ENCODE assay signal across 33 mouse cellular contexts in genomic region chr4:155593780-155594179, GRCm38 (mm10). TPM values are rescaled to one million over a fixed set of nuclear protein-coding genes. Genes with fewer than 3 reads are reported as not detected.
DNase-seq lines count a peak whose midpoint lies in the region; ATAC-seq and TF ChIP-seq lines count a peak whose summit lies in the region.
"Had no signal": no experiment of that assay in that cellular context is flagged by ENCODE, and none has a peak within 500 bp of the region (broad histone marks: within the 10 kb centered on the region; RNA-seq: fewer than 3 reads in every experiment).

No protein-coding gene starts in this region.

- TF ChIP-seq POLR2A in lung, adult 2 months (IDR thresholded peaks at IDR 0.05; ENCODE audit: borderline replicate concordance, extremely low read depth, low read depth, low read length), result no peak

- no peak for ATAC-seq in lung, postnatal 0 days
- ATAC-seq in granulocyte monocyte progenitor cell, adult 5-6 weeks (replicated peaks; ENCODE audit: poor library complexity, severe bottlenecking), result peak; percentile 52
- ATAC-seq: CD4-positive, CD25-positive, alpha-beta regulatory T cell, adult 4 months; forebrain, embryonic 14.5 days; forebrain, postnatal 0 days; hindbrain, embryonic 16.5 days had no signal

- TF ChIP-seq EP300 in lung, postnatal 0 days (IDR thresholded peaks at IDR 0.05), result no peak

- H3K4me3 ChIP-seq in lung, postnatal 0 days (ENCODE audit: low read depth, low read length), result no peak overlapping the region
- H3K4me3 ChIP-seq in lung, adult 2 months (replicated peaks; ENCODE audit: extremely low read depth, low read depth, low read length), result no peak overlapping the region
- H3K4me3 ChIP-seq: embryonic facial prominence, embryonic 12.5 days; embryonic facial prominence, embryonic 15.5 days; gastrocnemius, adult 2 months; heart, embryonic 12.5 days; heart, embryonic 15.5 days; hindbrain, embryonic 10.5 days; hindbrain, embryonic 13.5 days had no signal

- H3K4me2 ChIP-seq in lung, postnatal 0 days (replicated peaks; ENCODE audit: low read depth, low read length), result no peak overlapping the region
- H3K4me2 ChIP-seq: embryonic facial prominence, embryonic 12.5 days; embryonic facial prominence, embryonic 15.5 days; heart, embryonic 12.5 days; heart, embryonic 15.5 days; hindbrain, embryonic 13.5 days had no signal

- peak; percentile 54 for DNase-seq in adrenal gland, postnatal 14 days
- no peak for DNase-seq in adrenal gland, adult 18-20 months (ENCODE audit: low spot score in 2 of 2)
- peak; percentile 25 for DNase-seq in lung, postnatal 0 days (ENCODE audit: low spot score)
- no peak for DNase-seq in lung, adult 2 months
- DNase-seq in lung, postnatal 36 days, result peak; percentile 54
- DNase-seq in ovary, adult 18-20 months (ENCODE audit: low spot score), result no peak
- DNase-seq: adrenal gland, adult 8-10 months; cerebellum, adult 11-12 months; cerebellum, adult 8-10 months; cerebellum, postnatal 25 days; forebrain, postnatal 0 days; gastrocnemius, adult 2 months; gastrocnemius, postnatal 14 days; heart, adult 18-20 months; heart, postnatal 10 days; heart, postnatal 36 days had no signal

- H3K9me3 ChIP-seq in lung, postnatal 0 days (ENCODE audit: low read length), result no peaks in the 10 kb centered on the region
- H3K9me3 ChIP-seq: embryonic facial prominence, embryonic 12.5 days; embryonic facial prominence, embryonic 15.5 days; heart, embryonic 12.5 days; heart, embryonic 15.5 days; hindbrain, embryonic 10.5 days; hindbrain, embryonic 13.5 days had no signal

- peaks cover 3% of the 10 kb centered on the region; the same call in 1 of the 2 replicates for H3K36me3 ChIP-seq in lung, postnatal 0 days (ENCODE audit: insufficient read depth, low read length)

- no peak overlapping the region for H3K9ac ChIP-seq in lung, postnatal 0 days (replicated peaks; ENCODE audit: low read depth)
- H3K9ac ChIP-seq: embryonic facial prominence, embryonic 12.5 days; embryonic facial prominence, embryonic 15.5 days; forebrain, postnatal 0 days; heart, embryonic 12.5 days; heart, embryonic 15.5 days; hindbrain, embryonic 13.5 days had no signal

- no peaks in the 10 kb centered on the region for H3K4me1 ChIP-seq in lung, postnatal 0 days (ENCODE audit: insufficient read depth, low read depth, low read length)
- no peaks in the 10 kb centered on the region for H3K4me1 ChIP-seq in lung, adult 2 months (ENCODE audit: control insufficient read depth, insufficient read depth, low read length)
- H3K4me1 ChIP-seq: embryonic facial prominence, embryonic 12.5 days; embryonic facial prominence, embryonic 15.5 days; heart, embryonic 12.5 days; heart, embryonic 15.5 days; hindbrain, embryonic 13.5 days had no signal

- no peaks in the 10 kb centered on the region for H3K27me3 ChIP-seq in lung, postnatal 0 days (replicated peaks; ENCODE audit: insufficient read depth, low read length)
- H3K27me3 ChIP-seq: embryonic facial prominence, embryonic 12.5 days; embryonic facial prominence, embryonic 15.5 days; heart, embryonic 12.5 days; heart, embryonic 15.5 days; hindbrain, embryonic 13.5 days had no signal

- no peak overlapping the region for H3K27ac ChIP-seq in lung, postnatal 0 days (ENCODE audit: low read length)
- H3K27ac ChIP-seq: embryonic facial prominence, embryonic 12.5 days; embryonic facial prominence, embryonic 15.5 days; gastrocnemius, adult 2 months; heart, embryonic 15.5 days; hindbrain, embryonic 10.5 days; hindbrain, embryonic 13.5 days had no signal

- 24% methylated on average over 1 of the region's 1 CpGs for WGBS in lung, postnatal 0 days
- 27% methylated on average over 1 of the region's 1 CpGs for WGBS in lung, adult 2 months

- TF ChIP-seq CTCF in lung, postnatal 0 days (IDR thresholded peaks at IDR 0.05), result no peak
- TF ChIP-seq CTCF in lung, adult 2 months (IDR thresholded peaks at IDR 0.05; ENCODE audit: insufficient read depth, low read length), result no peak

RNA-seq across cellular contexts. Expression of gene Slc35e2, which starts 7.4 kb away (rescaled TPM):
- 25.8 and 30.1 TPM in 2 replicates for total RNA-seq in adrenal gland, postnatal 14 days (2021)
- total RNA-seq in adrenal gland, adult 18-20 months (2021), result 10 to 100 TPM; 28.6 to 35.7 TPM
- polyA plus RNA-seq in lung, postnatal 0 days (2015; fragmentation: Nextera tagmentation; extraction: Ambion mirVana), result 3.1 and 3.7 TPM in 2 replicates
- 5.2 and 6.6 TPM in 2 replicates for polyA plus RNA-seq in lung, adult 2 months (2012; rRNA removed)
- 10.4 and 16.8 TPM in 2 replicates for total RNA-seq in granulocyte monocyte progenitor cell, adult 5-6 weeks (2014; fragmentation: Nextera tagmentation)
- total RNA-seq in granulocyte monocyte progenitor cell, adult 5-6 weeks (2017), result 6.9 and 10.3 TPM in 2 replicates

RNA-seq across cellular contexts. Expression of gene Cdk11b, which starts 30.9 kb away (rescaled TPM):
- total RNA-seq in adrenal gland, postnatal 14 days (2021), result 56.4 and 59.3 TPM in 2 replicates
- 10 to 100 TPM; 56.8 to 62.0 TPM for total RNA-seq in adrenal gland, adult 18-20 months (2021)
- 67.3 and 74.4 TPM in 2 replicates for polyA plus RNA-seq in lung, postnatal 0 days (2015; fragmentation: Nextera tagmentation; extraction: Ambion mirVana)
- polyA plus RNA-seq in lung, adult 2 months (2012; rRNA removed), result 21.3 and 29.1 TPM in 2 replicates
- 53.9 and 57.8 TPM in 2 replicates for total RNA-seq in granulocyte monocyte progenitor cell, adult 5-6 weeks (2014; fragmentation: Nextera tagmentation)
- 42.1 and 44.8 TPM in 2 replicates for total RNA-seq in granulocyte monocyte progenitor cell, adult 5-6 weeks (2017)

RNA-seq across cellular contexts. Expression of gene Nadk, which starts 31.6 kb away (rescaled TPM):
- total RNA-seq in adrenal gland, postnatal 14 days (2021), result 206 and 214 TPM in 2 replicates
- 100 to 1,000 TPM; 160 to 313 TPM for total RNA-seq in adrenal gland, adult 18-20 months (2021)
- 70.9 and 76.3 TPM in 2 replicates for polyA plus RNA-seq in lung, postnatal 0 days (2015; fragmentation: Nextera tagmentation; extraction: Ambion mirVana)
- polyA plus RNA-seq in lung, adult 2 months (2012; rRNA removed), result 110 and 119 TPM in 2 replicates
- total RNA-seq in granulocyte monocyte progenitor cell, adult 5-6 weeks (2014; fragmentation: Nextera tagmentation), result 70.8 and 90.6 TPM in 2 replicates
- 74.1 and 76.1 TPM in 2 replicates for total RNA-seq in granulocyte monocyte progenitor cell, adult 5-6 weeks (2017)

RNA-seq across cellular contexts. Expression of gene Gm10563, which starts 51.4 kb away (rescaled TPM):
- total RNA-seq in adrenal gland, postnatal 14 days (2021), result not detected in 2 replicates
- not detected for total RNA-seq in adrenal gland, adult 18-20 months (2021)
- polyA plus RNA-seq in lung, postnatal 0 days (2015; fragmentation: Nextera tagmentation; extraction: Ambion mirVana), result not detected in 2 replicates
- not detected in 2 replicates for polyA plus RNA-seq in lung, adult 2 months (2012; rRNA removed)
- not detected in 2 replicates for total RNA-seq in granulocyte monocyte progenitor cell, adult 5-6 weeks (2014; fragmentation: Nextera tagmentation)
- total RNA-seq in granulocyte monocyte progenitor cell, adult 5-6 weeks (2017), result not detected in 2 replicates
- total RNA-seq: adrenal gland, adult 8-10 months; common myeloid progenitor, adult 5-6 weeks; forebrain, postnatal 0 days; gastrocnemius, adult 2 months; gastrocnemius, postnatal 14 days; gastrocnemius, postnatal 4 days; heart, adult 18-20 months; heart, postnatal 10 days; heart, postnatal 36 days; MEL had no signal
- polyA plus RNA-seq: brain, embryonic 14.5 days; C2C12; CD4-positive, CD25-positive, alpha-beta regulatory T cell, adult 4 months; embryonic facial prominence, embryonic 12.5 days; embryonic facial prominence, embryonic 15.5 days; forebrain, embryonic 11.5 days; forebrain, embryonic 14.5 days; forebrain, postnatal 0 days; frontal cortex, adult 2 months; heart, embryonic 12.5 days; heart, embryonic 15.5 days; hindbrain, embryonic 10.5 days; hindbrain, embryonic 13.5 days; hindbrain, embryonic 16.5 days had no signal

RNA-seq across cellular contexts. Expression of gene Mmp23, which starts 59.4 kb away (rescaled TPM):
- total RNA-seq in adrenal gland, postnatal 14 days (2021), result 10.0 and 11.5 TPM in 2 replicates
- total RNA-seq in adrenal gland, adult 18-20 months (2021), result 10 to 100 TPM in 1 of 2 experiments, 1 to 10 TPM in 1; 5.6 to 12.8 TPM
- 44.5 and 46.2 TPM in 2 replicates for polyA plus RNA-seq in lung, postnatal 0 days (2015; fragmentation: Nextera tagmentation; extraction: Ambion mirVana)
- polyA plus RNA-seq in lung, adult 2 months (2012; rRNA removed), result 30.8 and 42.7 TPM in 2 replicates
- not detected in 2 replicates for total RNA-seq in granulocyte monocyte progenitor cell, adult 5-6 weeks (2014; fragmentation: Nextera tagmentation)
- total RNA-seq in granulocyte monocyte progenitor cell, adult 5-6 weeks (2017), result not detected in 2 replicates
- polyA plus RNA-seq: CD4-positive, CD25-positive, alpha-beta regulatory T cell, adult 4 months had no signal

Comparison
In these comparisons a context has a peak if more than half of its experiments do, and no peak if none do; other contexts are left out.
1. DNase-seq: peak in adrenal gland, postnatal 14 days (single experiment), lung, postnatal 0 days (single experiment) and lung, postnatal 36 days (single experiment); none in adrenal gland, adult 18-20 months (0 of 2), lung, adult 2 months (single experiment) and ovary, adult 18-20 months (single experiment).